Mouse (Mus musculus): ENCODE results near the gene Mpo. TPM values are rescaled to one million over a fixed set of nuclear protein-coding genes. Genes with fewer than 3 reads are reported as not detected.

The Mpo gene
- polyA plus RNA-seq, 1 experiment from 2014 or later = 274 TPM

DNA sequence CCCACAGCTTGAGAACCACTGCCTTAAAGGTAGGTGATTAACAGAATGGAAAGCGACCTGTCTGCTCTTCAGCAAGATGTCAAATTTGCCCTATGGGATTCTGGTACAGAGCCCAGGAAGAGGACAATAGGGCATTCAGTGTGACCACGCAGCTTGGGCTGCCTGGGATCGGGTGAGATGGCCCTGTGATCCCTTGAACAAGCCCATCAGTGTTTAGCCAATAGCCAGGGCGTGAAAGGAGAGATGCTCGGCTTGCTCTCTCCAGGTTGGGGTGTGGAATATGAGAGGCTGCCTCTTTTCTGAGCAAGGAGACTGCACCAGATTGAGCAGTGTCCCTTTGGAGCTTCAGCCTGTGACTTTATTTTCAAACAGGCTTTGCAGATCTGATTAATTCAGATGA is 28.1 kb downstream of the Mpo start:
- no peak overlapping the region for H3K4me2 ChIP-seq (ENCODE audit: low read depth, low read length)
- no peak for DNase-seq
- no peaks in the 10 kb centered on the region for H3K9me3 ChIP-seq (ENCODE audit: low read length)
- no peaks in the 10 kb centered on the region for H3K36me3 ChIP-seq (replicated peaks; ENCODE audit: insufficient read depth, low read length)
- no peak for TF ChIP-seq CTCF (IDR thresholded peaks at IDR 0.05; ENCODE audit: low read depth)
- TF ChIP-seq EP300 (IDR thresholded peaks at IDR 0.05; ENCODE audit: low read depth) = no peak
- no peak overlapping the region for H3K9ac ChIP-seq (replicated peaks)
- H3K4me1 ChIP-seq (ENCODE audit: insufficient read depth) = no peaks in the 10 kb centered on the region
- H3K4me3 ChIP-seq (ENCODE audit: low read depth, low read length) = no peak overlapping the region
- WGBS (ENCODE audit: insufficient replicate concordance) = 55% methylated on average over 5 of the region's 5 CpGs
- no peak overlapping the region for H3K27ac ChIP-seq (ENCODE audit: low read depth)
- peaks cover 4% of the 10 kb centered on the region; the same call in 1 of the 2 replicates for H3K27me3 ChIP-seq (ENCODE audit: insufficient read depth, low read length)
- no peak for ATAC-seq

DNA sequence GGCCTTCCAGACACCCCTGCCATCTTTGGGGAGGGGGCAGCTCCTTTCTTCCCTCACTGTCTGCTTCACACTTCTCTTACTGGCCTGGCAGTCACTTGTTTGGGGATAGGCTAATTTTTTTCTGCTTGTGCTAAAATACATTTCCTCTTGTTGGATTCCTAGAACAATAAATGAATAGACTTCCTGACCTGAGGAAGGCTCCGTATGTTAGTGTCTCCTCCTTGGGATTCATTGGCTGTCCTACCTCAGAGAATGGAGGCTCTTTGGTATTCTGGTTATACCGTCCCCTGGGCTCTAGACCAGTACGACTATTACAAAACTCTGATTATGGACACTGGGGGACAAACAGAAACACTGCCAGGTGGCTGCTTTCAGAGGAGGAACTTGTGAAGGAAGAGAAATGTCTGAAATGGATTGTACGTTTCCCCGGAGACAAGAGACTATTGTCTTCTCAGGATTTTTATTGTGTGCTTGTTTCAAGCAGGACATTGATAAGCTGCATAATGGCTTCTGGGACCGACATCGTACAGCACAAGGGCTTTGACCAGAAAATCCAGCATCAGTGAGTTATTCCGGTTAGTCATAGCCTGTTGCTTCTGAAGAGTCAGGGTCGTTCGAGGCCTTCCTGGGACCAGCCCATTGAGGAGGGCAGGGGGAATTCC is 35.0 kb downstream of the Mpo start, which contains the start of gene Lpo:
Gene Lpo (minus strand): TSS at position 51 of the 662 bp plus-strand sequence.
- Histone ChIP-seq H3K4me2 (ENCODE audit: low read depth, low read length) (no peak within 1 kb of the TSS), H3K27ac (ENCODE audit: low read depth) (no peak within 1 kb of the TSS), H3K9me3 (ENCODE audit: low read length) (no peaks in the 10 kb centered on the region), H3K27me3 (ENCODE audit: insufficient read depth, low read length) (no peaks in the 10 kb centered on the region), H3K36me3 (replicated peaks; ENCODE audit: insufficient read depth, low read length) (no peaks in the 10 kb centered on the region), H3K4me3 (ENCODE audit: low read depth, low read length) (no peak within 1 kb of the TSS), H3K9ac (replicated peaks) (no peak within 1 kb of the TSS), H3K4me1 (ENCODE audit: insufficient read depth) (no peaks in the 10 kb centered on the region)
- ATAC-seq = no peak
- DNase-seq = no peak
- 63% methylated on average over 10 of the region's 10 CpGs for WGBS (ENCODE audit: insufficient replicate concordance)
- no peak for TF ChIP-seq CTCF (IDR thresholded peaks at IDR 0.05; ENCODE audit: low read depth)
- TF ChIP-seq EP300 (IDR thresholded peaks at IDR 0.05; ENCODE audit: low read depth) = no peak

DNA sequence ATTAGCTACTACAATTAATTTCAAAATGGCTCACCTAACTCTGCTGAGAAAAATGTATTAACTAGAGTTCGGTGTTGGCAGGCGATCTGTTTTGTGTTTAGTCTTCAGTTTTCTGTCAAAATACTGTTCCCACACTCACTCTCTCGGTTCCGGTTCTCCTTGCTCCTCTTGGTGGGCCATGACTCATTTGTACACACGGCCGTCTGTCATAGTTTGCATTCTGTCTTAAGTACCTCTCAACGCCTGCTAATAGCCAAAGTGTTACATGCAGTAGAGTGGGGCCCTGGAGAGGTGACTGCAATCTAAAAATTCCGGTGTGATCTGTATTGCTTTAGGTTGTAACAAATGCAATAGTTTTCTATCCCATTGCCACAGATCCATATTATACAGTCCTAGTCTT is 47.3 kb downstream of the Mpo start:
- Histone ChIP-seq H3K9ac (replicated peaks) (no peak overlapping the region), H3K9me3 (ENCODE audit: low read length) (no peaks in the 10 kb centered on the region), H3K27ac (ENCODE audit: low read depth) (no peak overlapping the region), H3K4me1 (ENCODE audit: insufficient read depth) (no peaks in the 10 kb centered on the region), H3K27me3 (ENCODE audit: insufficient read depth, low read length) (no peaks in the 10 kb centered on the region), H3K4me3 (ENCODE audit: low read depth, low read length) (no peak overlapping the region), H3K36me3 (replicated peaks; ENCODE audit: insufficient read depth, low read length) (no peaks in the 10 kb centered on the region), H3K4me2 (ENCODE audit: low read depth, low read length) (no peak overlapping the region)
- no peak for DNase-seq
- 81% methylated on average over 8 of the region's 8 CpGs for WGBS (ENCODE audit: insufficient replicate concordance)
- TF ChIP-seq EP300 (IDR thresholded peaks at IDR 0.05; ENCODE audit: low read depth) = no peak
- no peak for TF ChIP-seq CTCF (IDR thresholded peaks at IDR 0.05; ENCODE audit: low read depth)
- no peak for ATAC-seq

DNA sequence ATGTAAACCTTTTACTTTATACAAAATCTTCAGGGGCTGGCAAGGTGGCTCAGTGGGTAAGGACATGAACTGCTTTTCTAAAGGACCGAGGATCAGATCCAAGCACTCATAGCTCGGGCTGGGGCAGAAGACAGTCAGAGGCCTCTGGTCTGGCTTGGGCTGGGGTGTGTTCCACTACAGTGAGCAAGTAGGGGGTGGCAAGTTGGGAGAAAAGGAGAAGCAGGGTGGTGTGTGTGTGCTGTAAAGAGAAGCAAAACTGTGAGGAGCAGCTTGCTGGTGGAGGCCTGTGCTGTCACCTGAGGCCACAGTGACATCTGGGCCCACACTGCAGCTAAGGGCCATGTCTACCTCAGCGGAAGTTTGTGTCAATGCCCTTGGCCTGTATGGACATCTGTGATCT is 48.1 kb downstream of the Mpo start:
- no peak for TF ChIP-seq CTCF (IDR thresholded peaks at IDR 0.05; ENCODE audit: low read depth)
- TF ChIP-seq EP300 (IDR thresholded peaks at IDR 0.05; ENCODE audit: low read depth) = no peak
- Histone ChIP-seq H3K9me3 (ENCODE audit: low read length) (no peaks in the 10 kb centered on the region), H3K4me3 (ENCODE audit: low read depth, low read length) (no peak overlapping the region), H3K27ac (ENCODE audit: low read depth) (no peak overlapping the region), H3K27me3 (ENCODE audit: insufficient read depth, low read length) (no peaks in the 10 kb centered on the region), H3K36me3 (replicated peaks; ENCODE audit: insufficient read depth, low read length) (no peaks in the 10 kb centered on the region), H3K4me2 (ENCODE audit: low read depth, low read length) (no peak overlapping the region), H3K4me1 (ENCODE audit: insufficient read depth) (no peaks in the 10 kb centered on the region), H3K9ac (replicated peaks) (no peak overlapping the region)
- ATAC-seq (no peak), DNase-seq (no peak)
- WGBS (ENCODE audit: insufficient replicate concordance) = 64% methylated on average over 3 of the region's 3 CpGs

DNA sequence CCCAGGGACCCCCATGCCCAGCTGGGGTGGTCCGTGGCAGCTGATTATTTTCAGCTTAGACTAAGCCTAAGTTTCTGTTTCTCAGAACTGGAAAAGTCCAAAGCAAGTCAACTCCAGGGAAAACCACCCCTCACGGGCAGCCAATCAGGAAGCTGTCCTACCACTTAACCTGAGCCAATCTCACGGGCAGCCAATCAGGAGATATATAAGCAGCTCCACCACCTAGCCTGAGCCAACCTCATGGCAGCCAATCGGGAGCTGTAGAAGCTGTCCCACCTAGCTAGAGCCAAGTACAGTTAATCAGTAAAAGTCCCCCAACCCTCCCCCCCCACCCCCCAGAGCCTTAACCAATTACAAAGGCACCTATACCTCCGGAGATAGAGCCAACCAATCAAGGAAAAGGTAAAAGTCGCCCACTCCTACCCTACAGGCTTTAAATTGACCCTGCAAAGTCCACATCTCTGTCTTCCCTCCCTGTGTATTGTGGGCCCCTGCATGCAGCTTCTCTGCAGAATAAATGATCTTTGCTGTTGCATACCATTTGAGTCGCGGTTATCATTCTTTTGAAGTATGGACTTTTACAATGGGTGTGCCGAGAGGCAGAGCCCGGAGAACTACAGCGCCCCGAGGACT is 53.7 kb downstream of the Mpo start:
- Histone ChIP-seq H3K4me1 (ENCODE audit: insufficient read depth) (no peaks in the 10 kb centered on the region), H3K36me3 (replicated peaks; ENCODE audit: insufficient read depth, low read length) (no peaks in the 10 kb centered on the region), H3K27ac (ENCODE audit: low read depth) (no peak overlapping the region), H3K4me3 (ENCODE audit: low read depth, low read length) (no peak overlapping the region), H3K9ac (replicated peaks) (no peak overlapping the region), H3K4me2 (ENCODE audit: low read depth, low read length) (no peak overlapping the region), H3K27me3 (ENCODE audit: insufficient read depth, low read length) (no peaks in the 10 kb centered on the region), H3K9me3 (ENCODE audit: low read length) (no peaks in the 10 kb centered on the region)
- peak; percentile 27; the same call in 1 of the 2 replicates for ATAC-seq
- TF ChIP-seq EP300 (IDR thresholded peaks at IDR 0.05; ENCODE audit: low read depth) (no peak), CTCF (IDR thresholded peaks at IDR 0.05; ENCODE audit: low read depth) (no peak)
- no peak for DNase-seq
- WGBS (ENCODE audit: insufficient replicate concordance) = 80% methylated on average over 12 of the region's 12 CpGs

DNA sequence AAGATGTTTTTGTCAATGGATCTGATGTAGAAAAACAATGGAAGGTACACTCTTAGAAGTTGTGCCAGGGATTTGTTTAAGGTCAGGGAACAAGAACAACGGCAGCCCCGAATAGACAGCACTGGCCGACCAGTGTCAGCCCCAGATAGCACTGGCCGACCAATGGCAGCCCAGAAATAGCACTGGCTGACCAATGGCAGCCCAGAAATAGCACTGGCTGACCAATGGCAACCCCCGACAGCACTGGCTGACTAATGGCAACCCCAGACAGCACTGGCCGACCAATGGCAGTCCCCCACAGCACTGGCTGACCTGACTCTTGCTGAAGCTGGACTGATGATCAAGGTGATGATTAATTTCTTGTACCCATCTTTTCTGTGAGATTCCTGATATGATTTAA is 54.5 kb downstream of the Mpo start:
- ATAC-seq (no peak), DNase-seq (no peak)
- Histone ChIP-seq H3K9me3 (ENCODE audit: low read length) (no peaks in the 10 kb centered on the region), H3K4me2 (ENCODE audit: low read depth, low read length) (no peak overlapping the region), H3K36me3 (replicated peaks; ENCODE audit: insufficient read depth, low read length) (no peaks in the 10 kb centered on the region), H3K4me3 (ENCODE audit: low read depth, low read length) (no peak overlapping the region), H3K4me1 (ENCODE audit: insufficient read depth) (no peaks in the 10 kb centered on the region), H3K9ac (replicated peaks) (no peak overlapping the region), H3K27me3 (ENCODE audit: insufficient read depth, low read length) (no peaks in the 10 kb centered on the region), H3K27ac (ENCODE audit: low read depth) (no peak overlapping the region)
- TF ChIP-seq EP300 (IDR thresholded peaks at IDR 0.05; ENCODE audit: low read depth) = no peak
- no peak for TF ChIP-seq CTCF (IDR thresholded peaks at IDR 0.05; ENCODE audit: low read depth)
- WGBS (ENCODE audit: insufficient replicate concordance) = 74% methylated on average over 6 of the region's 6 CpGs
